Mouse (Mus musculus): Measurements from ENCODE around the gene Rem1. TPM values are rescaled to one million over a fixed set of nuclear protein-coding genes. Genes with fewer than 3 reads are reported as not detected.

Rem1 gene
- total RNA-seq, 2 experiments from 2014 or later = 2.7 to 3.6 TPM

GRCm38 (mm10) chr2:152671642-152671999 lies 44.9 kb downstream of the Rem1 start:
- intact Hi-C loops (cut with DNase I) = no loop called here
- no peak for DNase-seq

GRCm38 (mm10) chr2:152672166-152672565 lies 45.4 kb downstream of the Rem1 start:
- DNase-seq = no peak
- intact Hi-C loops (cut with DNase I) = no loop called here

DNA sequence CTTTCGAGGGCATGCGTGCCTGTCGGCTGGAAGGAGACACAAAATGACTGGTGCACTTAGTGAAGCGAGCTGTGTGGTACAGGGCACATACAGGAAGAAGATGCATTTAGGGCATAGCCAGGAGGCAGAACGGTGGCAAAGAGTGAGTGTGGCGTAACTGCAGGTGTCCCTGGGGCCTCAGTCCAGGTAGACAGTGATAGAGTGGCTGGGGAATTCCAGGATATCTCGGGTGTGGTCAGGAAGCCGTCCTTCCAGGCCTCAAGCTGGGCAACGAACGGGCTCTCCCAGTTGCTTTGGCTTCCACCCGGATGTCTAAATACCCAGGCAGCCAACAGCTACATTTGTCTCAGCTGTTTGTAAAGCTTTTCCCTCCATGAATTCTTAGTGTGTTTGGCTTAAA lies 47.4 kb downstream of the Rem1 start:
- intact Hi-C loops (cut with DNase I) = no loop called here
- DNase-seq = no peak

DNA sequence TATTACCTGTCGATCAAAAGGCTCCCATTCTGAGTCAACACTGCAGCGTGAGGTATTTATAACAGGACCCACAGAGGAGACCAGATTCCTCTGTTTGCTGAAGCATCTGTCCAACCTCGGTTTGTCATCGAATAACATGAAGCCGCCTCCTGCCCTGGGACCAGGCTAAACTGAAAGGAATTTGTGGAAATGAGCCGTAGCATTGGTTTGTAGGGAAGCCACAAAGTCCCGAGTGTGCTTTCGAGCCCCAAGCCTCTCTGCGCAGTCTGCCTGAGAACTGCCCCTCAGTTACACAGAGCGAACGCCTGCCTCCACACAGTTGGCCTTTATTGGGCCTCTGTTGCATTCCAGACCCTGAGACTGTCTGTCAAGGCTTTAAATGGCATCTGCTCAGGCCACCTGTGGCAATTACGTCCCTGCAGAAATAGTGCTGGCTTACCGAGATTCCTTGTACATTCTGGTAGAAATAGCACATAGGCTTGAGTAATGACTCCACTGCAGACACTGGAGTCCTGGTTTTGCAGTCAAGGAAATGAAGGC lies 48.6 kb downstream of the Rem1 start:
- intact Hi-C loops (cut with DNase I) = no loop called here
- DNase-seq = no peak

- no peak for DNase-seq
- intact Hi-C loops (cut with DNase I) = no loop called here
Observed at GRCm38 (mm10) chr2:152678302-152678701, 51.6 kb downstream of the Rem1 start.

DNA sequence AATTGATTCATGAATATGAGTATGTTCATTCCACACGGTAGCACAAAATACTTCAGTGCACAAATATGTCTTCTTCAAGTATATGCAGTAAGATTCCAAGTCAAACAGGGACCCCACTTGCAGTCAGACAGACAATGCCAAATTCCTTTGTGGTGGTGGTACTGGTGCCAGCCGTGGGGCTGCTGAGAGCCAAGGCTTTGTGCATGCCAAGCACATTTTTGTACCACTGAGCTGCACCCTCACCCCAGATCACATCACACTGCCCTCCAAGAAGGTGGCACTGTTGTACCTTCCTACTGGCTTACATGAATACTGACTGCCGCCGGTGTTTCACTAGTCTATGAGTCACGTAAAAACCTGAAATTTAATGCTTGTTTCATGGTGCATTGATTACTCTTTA lies 52.2 kb downstream of the Rem1 start:
- intact Hi-C loops (cut with DNase I) = no loop called here
- no peak for DNase-seq

GRCm38 (mm10) chr2:152679701-152680355 lies 53.1 kb downstream of the Rem1 start:
- no peak for DNase-seq
- intact Hi-C loops (cut with DNase I) = no loop called here

DNA sequence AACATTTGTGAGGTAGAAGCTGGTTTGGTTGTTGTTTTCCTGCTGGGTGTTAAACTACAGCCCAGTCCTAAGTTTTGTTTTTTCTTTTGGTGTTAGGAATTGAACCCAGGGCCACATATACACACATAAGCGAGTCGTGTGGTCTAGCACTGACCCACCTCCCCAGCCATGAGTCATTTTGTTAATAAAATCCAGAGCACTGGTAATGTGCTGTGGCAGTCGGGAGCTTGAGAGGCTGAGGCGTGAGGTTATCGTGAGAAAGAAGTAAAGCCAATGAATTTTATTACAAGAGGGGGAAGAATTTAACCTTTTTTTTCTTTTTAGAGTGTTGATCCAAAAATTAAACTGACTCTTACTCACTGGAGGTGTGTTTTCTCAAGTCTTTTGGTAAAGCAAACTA lies 56.3 kb downstream of the Rem1 start:
- DNase-seq = no peak
- intact Hi-C loops (cut with DNase I) = no loop called here

Other genes with a start within 250 kb of the Rem1 start
- 1 to 10 TPM; 1.4 to 1.5 TPM for gene Sox12, start 228.9 kb upstream of the Rem1 start, total RNA-seq (2021)
- 1 to 10 TPM in 1 of 2 experiments, under 1 TPM in 1; 0.84 to 2.1 TPM for gene Zcchc3, start 211.9 kb upstream of the Rem1 start, total RNA-seq (2021)
- not detected for gene 6820408C15Rik, start 211.4 kb upstream of the Rem1 start, total RNA-seq (2021)
- gene Defb23, start 162.3 kb upstream of the Rem1 start, total RNA-seq (2021) = not detected
- not detected for gene Defb20, start 149.9 kb upstream of the Rem1 start, total RNA-seq (2021)
- gene Defb22, start 136.8 kb upstream of the Rem1 start, total RNA-seq (2021) = not detected
- gene Defb26, start 115.3 kb upstream of the Rem1 start, total RNA-seq (2021) = not detected
- not detected for gene Defb28, start 108.7 kb upstream of the Rem1 start, total RNA-seq (2021)
- gene Defb29, start 86.9 kb upstream of the Rem1 start, total RNA-seq (2021) = not detected
- not detected for gene Gm17416, start 57.6 kb upstream of the Rem1 start, total RNA-seq (2021)
- gene Defb21, start 54.2 kb upstream of the Rem1 start, total RNA-seq (2021) = not detected
- gene Defb19, start 46.6 kb upstream of the Rem1 start, total RNA-seq (2021) = not detected
- not detected for gene Defb45, start 27.6 kb upstream of the Rem1 start, total RNA-seq (2021)
- gene Defb36, start 22.6 kb upstream of the Rem1 start, total RNA-seq (2021) = not detected
- gene Defb25, start 3.9 kb upstream of the Rem1 start, total RNA-seq (2021) = not detected
- gene H13, start 42.5 kb downstream of the Rem1 start, total RNA-seq (2021) = 10 to 100 TPM; 30.1 to 35.1 TPM
- 10 to 100 TPM in 1 of 2 experiments, 1 to 10 TPM in 1; 9.6 to 12.1 TPM for gene Mcts2, start 60.1 kb downstream of the Rem1 start, total RNA-seq (2021)
- gene Id1, start 109.3 kb downstream of the Rem1 start, total RNA-seq (2021) = 10 to 100 TPM; 11.5 to 17.7 TPM
- 1 to 10 TPM; 2.9 TPM for gene Cox4i2, start 127.2 kb downstream of the Rem1 start, total RNA-seq (2021)
- 10 to 100 TPM; 15.4 to 17.6 TPM for gene Bcl2l1, start 204.8 kb downstream of the Rem1 start, total RNA-seq (2021)
- gene Tpx2, start 221.0 kb downstream of the Rem1 start, total RNA-seq (2021) = 1 to 10 TPM; 1.4 to 1.9 TPM

All from gastrocnemius, postnatal 36 days (tissue).